Mouse (Mus musculus) retina, postnatal 7 days (tissue): ENCODE measurements around the gene Samd4.
"Not testable (repeated sequence)": the region's sequence is repeated elsewhere in the genome, so short reads cannot be mapped to it uniquely, and the experiment has no call there.

Source experiments
- DNase-seq: peaks from one replicate; pipeline ENCODE4 v3.0.0-alpha.2; 2012; ENCODE audit warnings: low read depth, low spot score

Samd4 gene

DNA sequence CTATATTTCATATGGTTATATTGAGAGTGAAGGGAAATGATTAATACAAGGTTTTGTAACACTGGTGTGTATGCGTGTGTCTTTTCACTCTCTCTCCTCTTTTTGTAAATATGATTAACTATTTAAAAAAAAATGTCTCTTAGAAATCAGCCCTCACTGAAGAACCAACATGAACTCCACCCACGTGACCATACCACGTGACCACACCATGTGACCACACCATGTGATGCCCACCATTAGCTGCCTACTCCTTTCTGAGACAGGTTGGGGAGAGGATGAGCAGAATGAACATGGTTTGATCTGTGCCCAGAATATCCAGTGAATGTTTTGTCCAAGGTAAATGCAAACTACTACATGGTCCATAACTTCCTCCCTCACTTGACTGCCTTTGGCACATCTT is 223.1 kb downstream of the Samd4 start:
- no peak for DNase-seq

DNA sequence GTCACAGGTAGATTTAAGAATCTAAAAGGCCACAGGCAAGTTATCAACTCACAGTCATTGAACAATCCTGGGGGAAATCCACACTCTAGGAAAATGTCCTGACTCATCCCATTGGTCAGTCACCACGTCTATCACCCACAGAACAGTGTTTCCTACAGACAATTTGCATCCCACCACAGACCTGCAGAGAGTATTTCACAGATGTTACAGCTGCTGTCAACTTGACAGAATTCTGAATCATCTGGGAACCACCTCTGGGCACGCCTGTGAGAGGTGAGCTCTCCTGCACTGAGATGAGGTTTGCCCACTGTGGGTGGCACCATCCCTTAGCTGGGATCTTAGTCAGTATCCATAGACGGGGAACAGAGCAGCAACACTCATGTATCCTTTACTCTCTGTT is 224.8 kb downstream of the Samd4 start:
- DNase-seq, result no peak

DNA sequence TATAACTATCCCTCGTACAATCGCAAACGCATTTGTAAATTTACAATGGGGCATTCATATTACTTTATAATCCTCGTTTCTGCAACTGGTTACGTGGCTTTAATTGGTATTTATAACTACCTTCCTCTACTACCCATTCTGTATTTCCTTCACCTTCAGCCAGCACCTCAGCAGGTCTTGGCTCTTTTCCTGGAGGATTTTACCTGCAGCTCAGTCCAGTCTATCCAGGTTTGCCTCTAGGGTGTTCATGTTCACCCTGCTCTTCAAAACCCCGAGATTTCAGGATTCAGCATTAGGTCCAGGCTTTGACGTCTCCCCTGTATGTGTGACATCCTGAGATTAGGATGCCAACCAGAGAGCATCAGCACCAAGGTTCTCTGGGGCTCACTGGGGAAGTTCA is 227.7 kb downstream of the Samd4 start:
- not testable (repeated sequence) for DNase-seq

DNA sequence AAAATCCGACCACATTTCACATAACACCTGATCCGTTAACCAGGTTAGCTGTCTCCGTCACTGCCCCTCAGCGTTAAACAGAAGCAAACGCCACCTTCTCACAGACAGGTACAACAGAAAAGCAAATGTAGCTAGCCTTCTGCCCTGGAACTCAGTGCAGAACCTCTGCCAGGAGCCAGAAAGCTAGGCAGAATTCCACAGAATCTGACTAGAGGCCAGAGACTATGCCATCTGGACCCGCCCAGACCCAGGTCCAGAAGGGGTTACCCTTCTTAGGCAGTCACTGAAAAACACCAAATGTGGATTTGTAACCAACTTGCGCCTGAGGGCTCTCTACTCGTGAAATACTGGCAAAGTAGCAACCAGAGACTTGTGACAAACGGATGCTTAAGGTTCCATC is 228.7 kb downstream of the Samd4 start:
- no peak for DNase-seq

DNA sequence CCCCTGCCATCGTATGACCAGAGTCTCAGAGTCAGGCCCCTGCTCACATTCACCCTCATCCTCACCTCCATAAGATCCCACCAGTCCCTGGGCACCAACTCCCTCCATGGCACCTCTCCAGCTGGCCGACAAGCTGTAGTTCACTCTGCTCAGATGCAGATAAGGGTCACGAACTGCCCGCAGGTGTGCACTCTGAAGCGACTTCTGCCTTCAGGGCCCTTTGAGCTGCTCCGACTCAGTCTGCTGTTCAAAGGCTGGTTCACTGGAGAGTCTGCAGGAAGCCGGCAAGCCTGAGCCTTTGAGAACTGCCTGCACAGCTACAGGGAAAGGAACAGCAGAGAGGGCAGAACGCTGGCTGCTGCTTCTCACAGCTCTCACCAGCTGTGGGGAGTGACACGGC is 232.5 kb downstream of the Samd4 start:
- no peak for DNase-seq

DNA sequence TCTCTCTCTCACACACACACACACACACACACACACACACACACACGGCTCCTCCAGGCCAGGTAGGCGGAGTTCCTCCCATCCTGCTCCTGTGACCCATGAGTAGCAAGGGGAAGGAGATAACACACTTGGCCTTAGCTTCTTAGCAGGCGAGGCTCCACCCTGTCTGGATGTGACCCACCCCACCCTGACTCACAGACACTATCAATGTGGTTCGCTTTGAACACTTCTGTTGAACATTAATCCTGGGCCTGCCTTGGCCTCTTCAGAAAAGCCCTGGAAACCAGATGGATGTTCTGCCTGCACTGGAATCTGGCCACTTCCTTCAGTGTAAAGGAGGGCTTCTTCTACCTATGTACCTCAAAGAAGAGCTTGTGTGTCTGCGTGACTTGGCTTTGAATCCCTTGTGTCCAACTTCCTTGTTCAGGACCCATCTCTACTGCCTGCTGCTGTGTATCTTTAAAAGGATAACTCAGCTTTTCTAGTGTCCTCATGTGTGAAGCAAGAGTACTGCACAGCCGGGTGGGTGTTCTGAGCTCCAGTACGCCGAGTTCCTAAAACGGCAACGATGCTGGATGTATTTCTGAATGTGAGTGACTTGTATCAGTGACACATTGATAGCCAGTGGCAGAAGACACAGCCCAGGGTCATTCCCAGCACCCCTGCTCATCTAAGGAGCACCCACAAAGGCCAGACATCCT is 233.6 kb downstream of the Samd4 start:
- DNase-seq, result no peak

DNA sequence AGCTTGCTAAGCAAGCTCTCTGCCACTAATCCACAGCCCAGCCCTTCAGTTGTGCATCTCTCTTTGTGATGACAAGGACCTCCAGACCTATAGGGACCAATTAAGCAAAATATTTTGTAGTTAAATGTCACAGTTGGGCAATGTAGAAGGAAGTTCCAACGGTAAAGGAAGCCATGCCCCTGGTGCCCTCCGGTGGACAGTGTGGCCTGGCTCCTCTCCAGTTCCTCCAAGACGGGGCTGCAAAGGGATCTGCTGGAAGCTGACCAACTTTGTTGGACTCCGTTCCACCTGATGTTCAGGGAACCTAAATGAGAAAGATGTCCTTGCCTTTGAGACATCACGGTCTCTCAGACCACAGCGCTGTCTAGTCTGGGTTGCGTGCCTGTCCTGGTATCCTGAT is 234.9 kb downstream of the Samd4 start:
- no peak for DNase-seq

DNA sequence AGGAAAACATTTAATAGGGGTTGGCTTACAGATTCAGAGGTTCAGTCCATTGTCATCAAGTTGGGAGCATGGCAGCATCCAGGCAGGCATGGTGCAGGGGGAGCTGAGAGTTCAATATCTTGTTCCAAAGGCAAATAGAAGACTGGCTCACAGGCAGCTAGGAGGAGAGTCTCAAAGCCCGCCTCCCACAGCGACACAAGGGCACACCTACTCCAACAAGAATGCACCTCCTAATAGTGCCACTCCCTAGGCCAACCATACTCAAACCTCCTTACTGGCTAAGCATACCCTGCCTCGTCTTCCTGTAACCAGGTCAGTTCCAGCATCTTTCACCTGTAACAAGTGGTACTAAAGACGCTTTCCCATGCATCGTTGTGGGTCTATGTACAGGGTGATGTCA is 245.3 kb downstream of the Samd4 start:
- DNase-seq, result no peak

DNA sequence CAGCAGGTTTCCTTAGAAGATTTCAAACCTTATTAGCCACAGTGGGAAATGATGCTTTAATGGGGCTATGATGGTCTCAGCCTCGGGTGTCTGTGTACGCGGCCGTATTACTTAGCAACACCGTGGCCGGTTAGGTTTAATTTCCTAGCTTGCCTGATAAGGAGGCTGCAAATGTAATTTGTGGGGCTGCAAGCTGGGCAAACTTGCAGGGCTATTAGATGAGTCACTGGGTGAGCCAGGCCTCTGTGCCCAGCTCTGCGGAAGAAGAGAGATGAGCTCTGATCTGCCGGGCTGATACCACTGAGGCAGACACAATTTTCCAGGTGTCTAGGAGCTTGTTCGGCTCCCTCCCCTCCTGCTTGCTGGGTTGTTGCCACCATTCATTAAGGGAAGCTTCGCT is 251.3 kb downstream of the Samd4 start:
- no peak for DNase-seq

DNA sequence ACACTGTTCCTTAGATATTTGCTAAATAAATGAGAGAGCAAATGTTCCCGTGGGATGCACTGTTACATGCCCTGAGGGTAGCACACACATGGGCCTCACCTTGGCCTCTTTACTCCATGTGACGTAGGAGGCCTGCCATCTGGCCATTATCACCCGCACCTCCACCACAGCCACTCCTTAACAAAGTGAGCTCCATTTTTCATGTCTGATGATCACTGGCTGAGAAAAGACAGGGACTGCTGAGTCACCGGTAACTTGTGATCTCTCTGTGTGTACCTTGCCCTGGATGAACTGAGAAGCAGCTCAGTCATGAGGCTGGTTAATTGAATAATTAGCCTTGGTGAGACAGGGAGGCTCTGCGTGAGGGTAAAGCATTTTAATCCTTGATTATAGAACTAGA is 254.0 kb downstream of the Samd4 start:
- no peak for DNase-seq

DNA sequence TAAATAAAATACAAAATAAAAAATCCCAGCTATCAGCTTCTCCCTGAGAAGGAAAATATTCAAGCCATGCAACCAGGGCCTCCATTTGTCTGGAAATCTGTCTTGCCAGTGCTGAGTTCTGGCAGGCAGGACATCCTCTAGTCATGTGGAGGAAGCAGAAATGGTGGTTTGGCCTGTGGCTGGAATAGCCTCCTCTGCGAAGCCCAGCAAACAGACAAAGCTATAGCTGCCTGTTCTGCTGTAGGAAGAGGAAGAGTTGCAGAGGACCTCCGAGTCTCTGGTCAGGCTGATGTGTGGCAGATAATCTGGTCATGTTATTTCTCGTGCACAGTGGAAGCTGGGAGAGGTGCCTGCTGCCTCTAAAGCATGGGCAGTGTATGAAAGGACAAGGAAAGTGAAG is 256.2 kb downstream of the Samd4 start:
- no peak for DNase-seq

DNA sequence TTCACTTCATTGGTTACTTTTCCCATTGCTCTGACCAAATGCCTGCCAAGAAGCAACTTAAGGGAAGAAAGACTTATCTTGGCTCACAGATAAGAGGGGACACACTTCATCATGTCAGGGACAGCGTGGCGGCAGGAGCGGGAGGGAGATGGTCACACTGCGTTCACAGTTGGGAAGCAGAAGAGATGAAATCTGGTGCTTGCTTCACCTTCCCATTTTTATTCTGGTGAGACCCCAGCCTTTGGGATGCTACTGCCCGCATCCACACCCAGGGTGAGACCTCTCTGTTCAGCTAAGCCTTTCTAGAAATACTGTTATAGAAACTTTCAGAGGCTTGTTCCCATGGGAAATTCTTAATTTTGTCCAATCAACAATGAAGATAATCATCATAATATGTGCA is 261.7 kb downstream of the Samd4 start:
- no peak for DNase-seq

DNA sequence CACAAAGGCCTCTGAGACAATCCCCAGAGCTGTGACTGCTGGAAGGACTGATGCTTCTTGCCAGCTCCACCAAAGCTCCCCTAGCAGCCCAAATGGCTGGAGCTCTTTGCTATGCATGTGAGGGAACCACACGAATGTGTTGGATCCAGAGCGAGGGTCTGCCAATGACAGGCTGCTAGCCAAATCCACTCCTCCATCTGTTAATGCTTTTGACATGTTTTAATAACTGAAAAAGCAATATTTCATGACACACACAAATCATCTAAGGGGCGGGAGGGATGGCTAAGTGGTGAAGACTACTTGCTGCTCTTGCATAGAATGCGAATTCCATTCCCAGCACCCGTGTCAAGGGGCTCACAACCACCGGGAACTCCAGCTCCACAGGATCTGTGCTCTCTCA is 268.7 kb downstream of the Samd4 start:
- DNase-seq, result no peak

DNA sequence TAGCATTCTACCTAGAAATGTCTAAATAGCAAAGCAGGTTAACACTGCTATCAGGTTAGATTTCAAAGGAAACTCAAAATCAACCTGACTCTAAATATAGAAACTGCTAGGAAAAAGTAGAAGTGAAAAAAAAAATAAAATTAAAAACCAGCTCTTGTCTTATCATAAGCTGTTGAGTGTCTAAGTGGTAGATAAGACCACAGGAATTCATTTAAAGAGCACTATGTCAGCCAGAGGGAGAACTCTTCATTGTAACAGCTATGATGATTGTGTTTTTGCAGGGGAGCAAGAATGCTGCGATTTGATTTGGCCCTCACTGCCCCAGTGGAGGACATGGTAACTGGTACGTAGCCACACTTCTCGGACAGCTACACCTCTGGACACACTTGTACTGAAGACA is 271.6 kb downstream of the Samd4 start:
- no peak for DNase-seq
